Mouse (Mus musculus) intestine, embryonic 16.5 days (tissue): ENCODE results near the gene Zc2hc1c. TPM values are rescaled to one million over a fixed set of nuclear protein-coding genes. Genes with fewer than 3 reads are reported as not detected.
A peak's percentile ranks its signal among the peaks of the same experiment; 100 is the strongest.

Experiments
- ATAC-seq: fragments of 200-750 bp; cut with Nextera tagmentation; 2 replicates; pipeline ENCODE4 v1.8.0; 2017; ENCODE audit warnings: moderate TSS enrichment, moderate library complexity
- H3K27ac ChIP-seq: fragments of 300-500 bp; sonication (generic); 2 replicates; pipeline ENCODE4 v1.5.1; 2014; ENCODE audit warnings: mild to moderate bottlenecking, low read length
- H3K27me3 ChIP-seq: fragments of 300-500 bp; sonication (generic); replicated peaks from 2 replicates; pipeline ENCODE4 v1.6.1; 2014; ENCODE audit warnings: low read length, control low read depth, mixed read lengths; ENCODE audit not compliant: control insufficient read depth, insufficient read depth
- H3K36me3 ChIP-seq: fragments of 300-500 bp; sonication (generic); 2 replicates; pipeline ENCODE4 v1.6.1; 2014; ENCODE audit warnings: low read length, control low read depth; ENCODE audit not compliant: control insufficient read depth, insufficient read depth
- H3K4me1 ChIP-seq: fragments of 300-500 bp; sonication (generic); 2 replicates; pipeline ENCODE4 v1.6.1; 2014; ENCODE audit warnings: low read length, control low read depth, mixed read lengths; ENCODE audit not compliant: control insufficient read depth, insufficient read depth
- H3K4me2 ChIP-seq: fragments of 300-500 bp; sonication (generic); 2 replicates; pipeline ENCODE4 v1.6.1; 2014; ENCODE audit warnings: low read depth, low read length, control low read depth
- H3K4me3 ChIP-seq: fragments of 300-500 bp; sonication (generic); 2 replicates; pipeline ENCODE4 v1.5.1; 2014; ENCODE audit warnings: mild to moderate bottlenecking, low read length
- H3K9ac ChIP-seq: fragments of 300-500 bp; sonication (generic); 2 replicates; pipeline ENCODE4 v1.6.1; 2014; ENCODE audit warnings: low read depth, low read length
- H3K9me3 ChIP-seq: fragments of 300-500 bp; sonication (generic); 2 replicates; pipeline ENCODE4 v1.6.1; 2016; ENCODE audit warnings: low read length, control low read depth; ENCODE audit not compliant: control insufficient read depth
- WGBS: fragments of 180-500 bp; shearing (Covaris S2); extraction: QIAGEN DNeasy Blood & Tissue Kit; methylation state at CpG from one replicate; pipeline ENCODE4 v1.1.7; 2014; 5-methylcytosine and 5-hydroxymethylcytosine counted together
- polyA plus RNA-seq: library from polyadenylated mRNA; unstranded; fragments of >200 nt; fragmentation: Nextera tagmentation; extraction: Ambion mirVana; gene quantifications from 2 replicates; pipeline ENCODE4 v1.2.1, GENCODE M21; 2015

Gene Zc2hc1c
- 1.5 TPM in 2 replicates for polyA plus RNA-seq

- H3K27ac ChIP-seq: peak within 1 kb of the TSS; percentile 80
- 4% methylated on average over 24 of the region's 31 CpGs for WGBS
- H3K36me3 ChIP-seq: no peaks in the 10 kb centered on the region
- peaks cover 12% of the 10 kb centered on the region for H3K4me1 ChIP-seq
- ATAC-seq: peak; percentile 92
- H3K9me3 ChIP-seq: no peaks in the 10 kb centered on the region
- H3K9ac ChIP-seq: peak within 1 kb of the TSS; percentile 67
- no peaks in the 10 kb centered on the region for H3K27me3 ChIP-seq
- H3K4me2 ChIP-seq: peak within 1 kb of the TSS; percentile 82
- H3K4me3 ChIP-seq: peak within 1 kb of the TSS; percentile 52
Observed at GRCm38 (mm10) chr12:85288486-85289156, at the start of gene Zc2hc1c. TSS of gene Zc2hc1c (plus strand) at chr12:85288591.

GRCm38 (mm10) chr12:85252083-85252482 is 36.3 kb upstream of the Zc2hc1c start:
- 73% methylated on average over 3 of the region's 3 CpGs for WGBS
- Histone ChIP-seq H3K4me2 (no peak overlapping the region), H3K9me3 (no peaks in the 10 kb centered on the region), H3K27me3 (no peaks in the 10 kb centered on the region), H3K27ac (no peak overlapping the region), H3K4me1 (no peaks in the 10 kb centered on the region), H3K4me3 (no peak overlapping the region), H3K9ac (no peak overlapping the region), H3K36me3 (no peaks in the 10 kb centered on the region)
- ATAC-seq: no peak

- Histone ChIP-seq H3K9ac (no peak overlapping the region), H3K9me3 (no peaks in the 10 kb centered on the region), H3K27ac (no peak overlapping the region), H3K4me1 (no peaks in the 10 kb centered on the region), H3K27me3 (no peaks in the 10 kb centered on the region), H3K4me3 (no peak overlapping the region), H3K36me3 (no peaks in the 10 kb centered on the region), H3K4me2 (no peak overlapping the region)
- no peak for ATAC-seq
- WGBS: 67% methylated on average over 7 of the region's 7 CpGs
Observed at GRCm38 (mm10) chr12:85256074-85256751, 32.2 kb upstream of the Zc2hc1c start.

- H3K9me3 ChIP-seq: no peaks in the 10 kb centered on the region
- 80% methylated on average over 7 of the region's 7 CpGs for WGBS
- no peaks in the 10 kb centered on the region for H3K27me3 ChIP-seq
- no peak for ATAC-seq
- no peaks in the 10 kb centered on the region for H3K4me1 ChIP-seq
- no peak overlapping the region for H3K4me3 ChIP-seq
- H3K9ac ChIP-seq: no peak overlapping the region
- H3K27ac ChIP-seq: 0 out of 2 replicates have a peak overlapping the region, but pooled peaks have one; percentile 1
- H3K36me3 ChIP-seq: no peaks in the 10 kb centered on the region
- H3K4me2 ChIP-seq: no peak overlapping the region
Observed at GRCm38 (mm10) chr12:85257008-85257639, 31.3 kb upstream of the Zc2hc1c start.

- 43% methylated on average over 10 of the region's 10 CpGs for WGBS
- H3K4me3 ChIP-seq: no peak overlapping the region
- peak; percentile 80 for ATAC-seq
- H3K27me3 ChIP-seq: no peaks in the 10 kb centered on the region
- no peaks in the 10 kb centered on the region for H3K9me3 ChIP-seq
- no peak overlapping the region for H3K4me2 ChIP-seq
- H3K36me3 ChIP-seq: no peaks in the 10 kb centered on the region
- H3K9ac ChIP-seq: no peak overlapping the region
- peaks cover 4% of the 10 kb centered on the region; the same call in 1 of the 2 replicates for H3K4me1 ChIP-seq
- 0 out of 2 replicates have a peak overlapping the region, but pooled peaks have one; percentile 17 for H3K27ac ChIP-seq
Observed at GRCm38 (mm10) chr12:85262489-85262888, 25.9 kb upstream of the Zc2hc1c start.

GRCm38 (mm10) chr12:85263190-85263589 is 25.2 kb upstream of the Zc2hc1c start:
- Histone ChIP-seq H3K4me2 (no peak overlapping the region), H3K27me3 (no peaks in the 10 kb centered on the region), H3K4me1 (peaks cover 4% of the 10 kb centered on the region; the same call in 1 of the 2 replicates), H3K4me3 (no peak overlapping the region), H3K27ac (peak overlapping the region; percentile 52; the same call in 1 of the 2 replicates), H3K36me3 (no peaks in the 10 kb centered on the region), H3K9ac (no peak overlapping the region), H3K9me3 (no peaks in the 10 kb centered on the region)
- WGBS: 81% methylated on average over 5 of the region's 5 CpGs
- 0 out of 2 replicates have a peak, but pooled peaks have one; percentile 5 for ATAC-seq

- no peak overlapping the region for H3K9ac ChIP-seq
- H3K4me3 ChIP-seq: no peak overlapping the region
- H3K36me3 ChIP-seq: no peaks in the 10 kb centered on the region
- H3K27ac ChIP-seq: no peak overlapping the region
- no peaks in the 10 kb centered on the region for H3K9me3 ChIP-seq
- no peak for ATAC-seq
- no peak overlapping the region for H3K4me2 ChIP-seq
- peaks cover 4% of the 10 kb centered on the region; the same call in 1 of the 2 replicates for H3K4me1 ChIP-seq
- H3K27me3 ChIP-seq: no peaks in the 10 kb centered on the region
- 61% methylated on average over 8 of the region's 8 CpGs for WGBS
Observed at GRCm38 (mm10) chr12:85264531-85264930, 23.9 kb upstream of the Zc2hc1c start.

- Histone ChIP-seq H3K9ac (no peak overlapping the region), H3K36me3 (no peaks in the 10 kb centered on the region), H3K27me3 (no peaks in the 10 kb centered on the region), H3K4me3 (no peak overlapping the region), H3K9me3 (no peaks in the 10 kb centered on the region), H3K4me2 (no peak overlapping the region), H3K4me1 (peaks cover 4% of the 10 kb centered on the region; the same call in 1 of the 2 replicates), H3K27ac (no peak overlapping the region)
- WGBS: 44% methylated on average over 7 of the region's 7 CpGs
- no peak for ATAC-seq
Observed at GRCm38 (mm10) chr12:85264940-85265339, 23.5 kb upstream of the Zc2hc1c start.

- ATAC-seq: no peak
- WGBS: 86% methylated on average over 3 of the region's 3 CpGs
Observed at GRCm38 (mm10) chr12:85266248-85266647, 22.1 kb upstream of the Zc2hc1c start.

More at GRCm38 (mm10) chr12:85266248-85266647, 22.1 kb upstream of the Zc2hc1c start:
- H3K27ac ChIP-seq: no peak overlapping the region
- H3K4me3 ChIP-seq: no peak overlapping the region
- H3K27me3 ChIP-seq: no peaks in the 10 kb centered on the region
- no peak overlapping the region for H3K4me2 ChIP-seq
- no peaks in the 10 kb centered on the region for H3K36me3 ChIP-seq
- no peak overlapping the region for H3K9ac ChIP-seq
- H3K9me3 ChIP-seq: no peaks in the 10 kb centered on the region
- peaks cover 4% of the 10 kb centered on the region; the same call in 1 of the 2 replicates for H3K4me1 ChIP-seq
